Mouse (Mus musculus) liver, adult 2 months (tissue): ENCODE measurements around the gene Nhlrc2.

Experiments used
- CTCF ChIP-seq: fragments of 200-500 bp; IDR thresholded peaks from 2 replicates; pipeline ENCODE4 v1.5.1; 2011; ENCODE audit warnings: low read depth, low read length, control low read depth
- POLR2A ChIP-seq: fragments of 200-500 bp; IDR thresholded peaks from 2 replicates; pipeline ENCODE4 v1.6.1; 2011; ENCODE audit warnings: low read length, control low read depth; ENCODE audit not compliant: insufficient read depth; ENCODE audit errors: extremely low read depth

DNA sequence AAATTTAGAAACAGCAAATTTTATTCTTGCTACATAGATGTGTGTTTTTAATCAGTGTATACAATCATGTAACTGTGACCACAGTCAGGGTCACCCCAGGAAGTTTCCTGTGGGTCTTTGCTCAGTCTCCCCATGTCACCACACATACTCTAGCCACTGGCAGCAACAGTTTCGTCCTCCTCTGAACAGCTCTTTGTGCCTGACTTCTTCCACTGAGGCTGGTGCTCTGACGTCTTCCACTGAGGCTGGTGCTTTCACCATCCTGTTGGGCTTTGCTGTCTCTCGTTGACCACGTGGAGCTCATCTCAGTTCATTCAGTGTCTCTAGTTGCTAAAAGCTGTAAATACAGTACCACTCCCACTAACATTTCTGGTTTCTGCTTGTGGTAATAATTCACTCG lies 33.9 kb downstream of the Nhlrc2 start:
- no peak for TF ChIP-seq CTCF
- no peak for TF ChIP-seq POLR2A
